Mouse (Mus musculus): ENCODE data around the gene Tmem274.

DNA sequence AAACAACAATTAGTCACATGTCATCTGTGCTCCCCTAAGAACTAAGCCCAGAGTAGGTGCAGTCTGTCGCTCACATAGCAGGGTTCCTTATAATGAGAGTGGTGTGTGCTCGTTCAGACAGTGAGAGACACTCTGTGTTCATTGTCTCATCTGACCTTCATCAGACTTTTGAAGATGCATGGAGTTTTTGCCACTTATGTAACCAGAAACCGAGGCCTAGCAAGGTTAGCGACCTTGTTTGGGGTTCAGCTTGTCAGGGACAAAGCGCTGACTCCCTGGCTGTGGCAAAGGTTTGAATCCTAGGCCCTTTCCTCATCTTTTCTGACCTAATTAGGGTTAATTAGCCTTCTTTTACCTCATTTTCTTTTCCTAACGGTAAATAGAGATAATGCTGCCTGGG, 46.8 kb downstream of the Tmem274 start:
- no peak for TF ChIP-seq CTCF (IDR thresholded peaks at IDR 0.05; ENCODE audit: low read depth, low read length)
- TF ChIP-seq POLR2A (IDR thresholded peaks at IDR 0.05; ENCODE audit: extremely low read depth, insufficient read depth, low read length): no peak
